Mouse (Mus musculus) embryo, embryonic 11.5 days (tissue): Measurements from ENCODE around the gene Hs6st3.
"Not testable (repeated sequence)": the region's sequence is repeated elsewhere in the genome, so short reads cannot be mapped to it uniquely, and the experiment has no call there.

Experiments
- DNase-seq: peaks from one replicate; pipeline ENCODE4 v3.0.0-alpha.2; 2012; ENCODE audit warnings: low read depth, low spot score

Hs6st3 gene

GRCm38 (mm10) chr14:119248001-119248607 lies 110.0 kb downstream of the Hs6st3 start:
- no peak for DNase-seq

- no peak for DNase-seq
Measured at GRCm38 (mm10) chr14:119250353-119250752, 112.2 kb downstream of the Hs6st3 start.

GRCm38 (mm10) chr14:119255396-119255795 lies 117.3 kb downstream of the Hs6st3 start:
- DNase-seq = no peak

GRCm38 (mm10) chr14:119257072-119257471 lies 118.9 kb downstream of the Hs6st3 start:
- DNase-seq = no peak

GRCm38 (mm10) chr14:119260176-119260962 lies 122.2 kb downstream of the Hs6st3 start:
- no peak for DNase-seq

- DNase-seq = no peak
Measured at GRCm38 (mm10) chr14:119266334-119266733, 128.2 kb downstream of the Hs6st3 start.

- DNase-seq = no peak
Measured at GRCm38 (mm10) chr14:119273088-119273487, 134.9 kb downstream of the Hs6st3 start.

GRCm38 (mm10) chr14:119278156-119278555 lies 140.0 kb downstream of the Hs6st3 start:
- not testable (repeated sequence) for DNase-seq

- no peak for DNase-seq
Measured at GRCm38 (mm10) chr14:119283951-119284350, 145.8 kb downstream of the Hs6st3 start.

GRCm38 (mm10) chr14:119289668-119290067 lies 151.5 kb downstream of the Hs6st3 start:
- DNase-seq = no peak

GRCm38 (mm10) chr14:119294071-119294470 lies 155.9 kb downstream of the Hs6st3 start:
- DNase-seq = no peak

- no peak for DNase-seq
Measured at GRCm38 (mm10) chr14:119306461-119306860, 168.3 kb downstream of the Hs6st3 start.

GRCm38 (mm10) chr14:119318379-119318778 lies 180.2 kb downstream of the Hs6st3 start:
- DNase-seq = no peak

- DNase-seq = no peak
Measured at GRCm38 (mm10) chr14:119347236-119347635, 209.1 kb downstream of the Hs6st3 start.

GRCm38 (mm10) chr14:119361414-119361813 lies 223.3 kb downstream of the Hs6st3 start:
- no peak for DNase-seq

GRCm38 (mm10) chr14:119367866-119368425 lies 229.8 kb downstream of the Hs6st3 start:
- DNase-seq = no peak

- DNase-seq = no peak
Measured at GRCm38 (mm10) chr14:119369274-119369673, 231.1 kb downstream of the Hs6st3 start.

GRCm38 (mm10) chr14:119370013-119370412 lies 231.9 kb downstream of the Hs6st3 start:
- no peak for DNase-seq

- DNase-seq = no peak
Measured at GRCm38 (mm10) chr14:119379303-119379702, 241.2 kb downstream of the Hs6st3 start.

- DNase-seq = no peak
Measured at GRCm38 (mm10) chr14:119401618-119402017, 263.5 kb downstream of the Hs6st3 start.

GRCm38 (mm10) chr14:119409334-119410050 lies 271.4 kb downstream of the Hs6st3 start:
- DNase-seq = no peak

- no peak for DNase-seq
Measured at GRCm38 (mm10) chr14:119422894-119423293, 284.8 kb downstream of the Hs6st3 start.
